Mouse (Mus musculus): Measurements from ENCODE around the gene Hif1an.

GRCm38 (mm10) chr19:44589591-44590223, 27.1 kb downstream of the Hif1an start:
- TF ChIP-seq CTCF (IDR thresholded peaks at IDR 0.05; ENCODE audit: low read depth) (no peak), EP300 (IDR thresholded peaks at IDR 0.05; ENCODE audit: low read depth) (no peak)
